Mouse (Mus musculus): ENCODE data around the gene Gm27027. TPM values are rescaled to one million over a fixed set of nuclear protein-coding genes. Genes with fewer than 3 reads are reported as not detected.
A peak's percentile ranks its signal among the peaks of the same experiment; 100 is the strongest.

Gm27027 gene
- polyA plus RNA-seq, 1 experiment from 2014 or later: not detected

GRCm38 (mm10) chr2:94002331-94002730 is 6.2 kb upstream of the Gm27027 start:
- no peaks in the 10 kb centered on the region for H3K9me3 ChIP-seq
- H3K27ac ChIP-seq: no peak overlapping the region
- H3K27me3 ChIP-seq: no peaks in the 10 kb centered on the region
- no peak overlapping the region for H3K4me3 ChIP-seq
- no peaks in the 10 kb centered on the region for H3K4me1 ChIP-seq
- no peak overlapping the region for H3K9ac ChIP-seq
- no peak for ATAC-seq (ENCODE audit: insufficient number of reproducible peaks, insufficient read depth, low FRiP score, low TSS enrichment, low read depth)
- 7% methylated on average over 2 of the region's 2 CpGs for WGBS
- no peak overlapping the region for H3K4me2 ChIP-seq
- peaks cover 88% of the 10 kb centered on the region for H3K36me3 ChIP-seq

- Histone ChIP-seq H3K27me3 (no peaks in the 10 kb centered on the region), H3K4me1 (no peaks in the 10 kb centered on the region), H3K4me2 (no peak overlapping the region), H3K4me3 (no peak overlapping the region), H3K27ac (no peak overlapping the region), H3K36me3 (peaks cover 88% of the 10 kb centered on the region), H3K9ac (no peak overlapping the region), H3K9me3 (no peaks in the 10 kb centered on the region)
- 74% methylated on average over 4 of the region's 4 CpGs for WGBS
- ATAC-seq (ENCODE audit: insufficient number of reproducible peaks, insufficient read depth, low FRiP score, low TSS enrichment, low read depth): no peak
Observed at GRCm38 (mm10) chr2:94001918-94002317, 5.8 kb upstream of the Gm27027 start.

- Histone ChIP-seq H3K4me1 (no peaks in the 10 kb centered on the region), H3K36me3 (peaks cover 88% of the 10 kb centered on the region), H3K4me3 (no peak overlapping the region), H3K27me3 (no peaks in the 10 kb centered on the region), H3K9me3 (no peaks in the 10 kb centered on the region), H3K27ac (no peak overlapping the region), H3K9ac (no peak overlapping the region), H3K4me2 (no peak overlapping the region)
- WGBS: 80% methylated on average over 6 of the region's 6 CpGs
- ATAC-seq (ENCODE audit: insufficient number of reproducible peaks, insufficient read depth, low FRiP score, low TSS enrichment, low read depth): no peak
Observed at GRCm38 (mm10) chr2:94001411-94001810, 5.3 kb upstream of the Gm27027 start.

- no peaks in the 10 kb centered on the region for H3K9me3 ChIP-seq
- WGBS: 53% methylated on average over 3 of the region's 3 CpGs
- H3K4me3 ChIP-seq: no peak overlapping the region
- H3K4me2 ChIP-seq: no peak overlapping the region
- no peaks in the 10 kb centered on the region for H3K27me3 ChIP-seq
- peaks cover 6% of the 10 kb centered on the region; the same call in 1 of the 2 replicates for H3K4me1 ChIP-seq
- no peak overlapping the region for H3K27ac ChIP-seq
- no peak for ATAC-seq (ENCODE audit: insufficient number of reproducible peaks, insufficient read depth, low FRiP score, low TSS enrichment, low read depth)
- peaks cover 91% of the 10 kb centered on the region for H3K36me3 ChIP-seq
- H3K9ac ChIP-seq: no peak overlapping the region
Observed at GRCm38 (mm10) chr2:93992810-93993209, 3.3 kb downstream of the Gm27027 start.

GRCm38 (mm10) chr2:93992259-93992658 is 3.9 kb downstream of the Gm27027 start:
- Histone ChIP-seq H3K27me3 (no peaks in the 10 kb centered on the region), H3K27ac (no peak overlapping the region), H3K36me3 (peaks cover 91% of the 10 kb centered on the region), H3K4me2 (no peak overlapping the region), H3K4me1 (peaks cover 6% of the 10 kb centered on the region; the same call in 1 of the 2 replicates), H3K4me3 (no peak overlapping the region), H3K9me3 (no peaks in the 10 kb centered on the region), H3K9ac (no peak overlapping the region)
- no peak for ATAC-seq (ENCODE audit: insufficient number of reproducible peaks, insufficient read depth, low FRiP score, low TSS enrichment, low read depth)
- WGBS: 28% methylated on average over 5 of the region's 5 CpGs

GRCm38 (mm10) chr2:93991336-93991735 is 4.8 kb downstream of the Gm27027 start:
- Histone ChIP-seq H3K9me3 (no peaks in the 10 kb centered on the region), H3K27ac (no peak overlapping the region), H3K9ac (no peak overlapping the region), H3K36me3 (peaks cover 90% of the 10 kb centered on the region), H3K4me1 (peaks cover 6% of the 10 kb centered on the region; the same call in 1 of the 2 replicates), H3K27me3 (no peaks in the 10 kb centered on the region), H3K4me2 (no peak overlapping the region), H3K4me3 (no peak overlapping the region)
- 74% methylated on average over 3 of the region's 3 CpGs for WGBS
- ATAC-seq (ENCODE audit: insufficient number of reproducible peaks, insufficient read depth, low FRiP score, low TSS enrichment, low read depth): no peak

- no peak overlapping the region for H3K4me2 ChIP-seq
- H3K27ac ChIP-seq: no peak overlapping the region
- H3K9me3 ChIP-seq: no peaks in the 10 kb centered on the region
- no peak overlapping the region for H3K9ac ChIP-seq
- peaks cover 74% of the 10 kb centered on the region for H3K36me3 ChIP-seq
- no peak overlapping the region for H3K4me3 ChIP-seq
- no peaks in the 10 kb centered on the region for H3K27me3 ChIP-seq
- WGBS: 91% methylated on average over 2 of the region's 2 CpGs
- no peak for ATAC-seq (ENCODE audit: insufficient number of reproducible peaks, insufficient read depth, low FRiP score, low TSS enrichment, low read depth)
- H3K4me1 ChIP-seq: peaks cover 6% of the 10 kb centered on the region; the same call in 1 of the 2 replicates
Observed at GRCm38 (mm10) chr2:93988440-93988839, 7.7 kb downstream of the Gm27027 start.

- H3K27me3 ChIP-seq: no peaks in the 10 kb centered on the region
- H3K9me3 ChIP-seq: no peaks in the 10 kb centered on the region
- H3K36me3 ChIP-seq: peaks cover 72% of the 10 kb centered on the region
- no peak overlapping the region for H3K4me3 ChIP-seq
- 80% methylated on average over 4 of the region's 4 CpGs for WGBS
- H3K4me2 ChIP-seq: no peak overlapping the region
- H3K4me1 ChIP-seq: peaks cover 2% of the 10 kb centered on the region
- no peak overlapping the region for H3K27ac ChIP-seq
- no peak overlapping the region for H3K9ac ChIP-seq
- ATAC-seq (ENCODE audit: insufficient number of reproducible peaks, insufficient read depth, low FRiP score, low TSS enrichment, low read depth): no peak
Observed at GRCm38 (mm10) chr2:93982457-93983235, 13.5 kb downstream of the Gm27027 start.

GRCm38 (mm10) chr2:93979249-93980120 is 16.7 kb downstream of the Gm27027 start:
- WGBS: 84% methylated on average over 7 of the region's 7 CpGs
- no peaks in the 10 kb centered on the region for H3K9me3 ChIP-seq
- H3K9ac ChIP-seq: no peak overlapping the region
- no peak overlapping the region for H3K4me2 ChIP-seq
- no peak overlapping the region for H3K4me3 ChIP-seq
- no peaks in the 10 kb centered on the region for H3K27me3 ChIP-seq
- no peak overlapping the region for H3K27ac ChIP-seq
- peaks cover 54% of the 10 kb centered on the region for H3K36me3 ChIP-seq
- H3K4me1 ChIP-seq: peaks cover 29% of the 10 kb centered on the region
- ATAC-seq (ENCODE audit: insufficient number of reproducible peaks, insufficient read depth, low FRiP score, low TSS enrichment, low read depth): no peak

GRCm38 (mm10) chr2:93976436-93977252 is 19.5 kb downstream of the Gm27027 start:
- Histone ChIP-seq H3K27me3 (0 out of 2 replicates have a peak, but pooled peaks cover 2% of the 10 kb centered on the region), H3K36me3 (peaks cover 31% of the 10 kb centered on the region), H3K27ac (peak overlapping the region; percentile 8), H3K4me2 (peak overlapping the region; percentile 93), H3K4me3 (peak overlapping the region; percentile 49), H3K9me3 (no peaks in the 10 kb centered on the region), H3K9ac (peak overlapping the region; percentile 70), H3K4me1 (peaks cover 29% of the 10 kb centered on the region)
- 2% methylated on average over 37 of the region's 37 CpGs for WGBS
- ATAC-seq (ENCODE audit: insufficient number of reproducible peaks, insufficient read depth, low FRiP score, low TSS enrichment, low read depth): peak; percentile 82
